Comparison of ENCODE assay signal across 8 mouse cellular contexts in genomic region chr7:114169381-114169780, GRCm38 (mm10).
"Had no signal": no experiment of that assay in that cellular context is flagged by ENCODE, and none has a peak within 500 bp of the region (broad histone marks: within the 10 kb centered on the region; RNA-seq: fewer than 3 reads in every experiment).

No protein-coding gene starts in this region.

- H3K36me3 ChIP-seq: intestine, embryonic 15.5 days; limb, embryonic 13.5 days; midbrain, embryonic 15.5 days; neural tube, embryonic 12.5 days had no signal

- H3K4me2 ChIP-seq: intestine, embryonic 15.5 days; limb, embryonic 13.5 days; midbrain, embryonic 11.5 days; midbrain, embryonic 15.5 days; neural tube, embryonic 12.5 days had no signal

- H3K9ac ChIP-seq: intestine, embryonic 15.5 days; limb, embryonic 13.5 days; liver, embryonic 14.5 days; midbrain, embryonic 15.5 days; neural tube, embryonic 12.5 days had no signal

- DNase-seq: left cerebral cortex, postnatal 4 days had no signal

- H3K9me3 ChIP-seq: intestine, embryonic 15.5 days; limb, embryonic 13.5 days; midbrain, embryonic 15.5 days; neural tube, embryonic 12.5 days had no signal

- ATAC-seq: intestine, embryonic 15.5 days; midbrain, embryonic 15.5 days had no signal

- H3K27me3 ChIP-seq: intestine, embryonic 15.5 days; limb, embryonic 13.5 days; midbrain, embryonic 15.5 days; neural tube, embryonic 12.5 days had no signal

- H3K27ac ChIP-seq: intestine, embryonic 15.5 days; limb, embryonic 13.5 days; liver, embryonic 14.5 days; midbrain, embryonic 15.5 days; neural tube, embryonic 12.5 days; stomach, postnatal 0 days had no signal

- H3K4me3 ChIP-seq: intestine, embryonic 15.5 days; limb, embryonic 13.5 days; midbrain, embryonic 15.5 days; neural tube, embryonic 12.5 days had no signal

- H3K4me1 ChIP-seq: midbrain, embryonic 15.5 days; neural tube, embryonic 12.5 days had no signal
